Mouse (Mus musculus): ENCODE results near the gene Sox21. TPM values are rescaled to one million over a fixed set of nuclear protein-coding genes. Genes with fewer than 3 reads are reported as not detected.

Gene Sox21
- total RNA-seq, 2 experiments from 2014 or later = 7.6 to 9.7 TPM

- no peak overlapping the region for H3K27ac ChIP-seq
- no peak for DNase-seq (ENCODE audit: low spot score in 2 of 2)
Observed at GRCm38 (mm10) chr14:118212188-118212804, 24.5 kb downstream of the Sox21 start.

GRCm38 (mm10) chr14:118209642-118210041 lies 27.2 kb downstream of the Sox21 start:
- no peak overlapping the region for H3K4me3 ChIP-seq
- peak; percentile 80 for TF ChIP-seq CTCF (conservative IDR thresholded peaks at IDR 0.05)
- no peak overlapping the region for H3K27ac ChIP-seq
- DNase-seq (ENCODE audit: low spot score in 2 of 2) = peak in 1 of 2 experiments; percentile 36

More at GRCm38 (mm10) chr14:118212188-118212804, 24.5 kb downstream of the Sox21 start:
- no peak overlapping the region for H3K4me3 ChIP-seq
- TF ChIP-seq CTCF (conservative IDR thresholded peaks at IDR 0.05) = no peak

- DNase-seq (ENCODE audit: low spot score in 2 of 2) = no peak
- TF ChIP-seq CTCF (conservative IDR thresholded peaks at IDR 0.05) = peak; percentile 50
- H3K4me3 ChIP-seq = no peak overlapping the region
- H3K27ac ChIP-seq = no peak overlapping the region
Observed at GRCm38 (mm10) chr14:118207347-118207746, 29.5 kb downstream of the Sox21 start.

- no peak for DNase-seq (ENCODE audit: low spot score in 2 of 2)
- no peak overlapping the region for H3K27ac ChIP-seq
- H3K4me3 ChIP-seq = no peak overlapping the region
- peak; percentile 34 for TF ChIP-seq CTCF (conservative IDR thresholded peaks at IDR 0.05)
Observed at GRCm38 (mm10) chr14:118203031-118203430, 33.8 kb downstream of the Sox21 start.

GRCm38 (mm10) chr14:118202006-118202405 lies 34.8 kb downstream of the Sox21 start:
- H3K27ac ChIP-seq = no peak overlapping the region
- TF ChIP-seq CTCF (conservative IDR thresholded peaks at IDR 0.05) = no peak
- no peak overlapping the region for H3K4me3 ChIP-seq
- no peak for DNase-seq (ENCODE audit: low spot score in 2 of 2)

GRCm38 (mm10) chr14:118200731-118201130 lies 36.1 kb downstream of the Sox21 start:
- Histone ChIP-seq H3K27ac (no peak overlapping the region), H3K4me3 (no peak overlapping the region)
- DNase-seq (ENCODE audit: low spot score in 2 of 2) = no peak
- no peak for TF ChIP-seq CTCF (conservative IDR thresholded peaks at IDR 0.05)

- no peak overlapping the region for H3K27ac ChIP-seq
- no peak overlapping the region for H3K4me3 ChIP-seq
- no peak for DNase-seq (ENCODE audit: low spot score in 2 of 2)
- no peak for TF ChIP-seq CTCF (conservative IDR thresholded peaks at IDR 0.05)
Observed at GRCm38 (mm10) chr14:118197063-118197462, 39.8 kb downstream of the Sox21 start.

- TF ChIP-seq CTCF (conservative IDR thresholded peaks at IDR 0.05) = no peak
- no peak for DNase-seq (ENCODE audit: low spot score in 2 of 2)
- H3K27ac ChIP-seq = no peak overlapping the region
- H3K4me3 ChIP-seq = no peak overlapping the region
Observed at GRCm38 (mm10) chr14:118194219-118194914, 42.5 kb downstream of the Sox21 start.

- no peak for DNase-seq (ENCODE audit: low spot score in 2 of 2)
- no peak for TF ChIP-seq CTCF (conservative IDR thresholded peaks at IDR 0.05)
- no peak overlapping the region for H3K27ac ChIP-seq
Observed at GRCm38 (mm10) chr14:118193663-118194062, 43.2 kb downstream of the Sox21 start.

GRCm38 (mm10) chr14:118193001-118193628 lies 43.7 kb downstream of the Sox21 start:
- no peak for DNase-seq (ENCODE audit: low spot score in 2 of 2)
- H3K4me3 ChIP-seq = no peak overlapping the region
- peak; percentile 42 for TF ChIP-seq CTCF (conservative IDR thresholded peaks at IDR 0.05)
- H3K27ac ChIP-seq = no peak overlapping the region

More at GRCm38 (mm10) chr14:118193663-118194062, 43.2 kb downstream of the Sox21 start:
- H3K4me3 ChIP-seq = no peak overlapping the region

- no peak for DNase-seq (ENCODE audit: low spot score in 2 of 2)
- no peak overlapping the region for H3K4me3 ChIP-seq
- H3K27ac ChIP-seq = no peak overlapping the region
- TF ChIP-seq CTCF (conservative IDR thresholded peaks at IDR 0.05) = no peak
Observed at GRCm38 (mm10) chr14:118191442-118191841, 45.4 kb downstream of the Sox21 start.

Small RNA genes within 50 kb of the gene (microRNA-seq; reads per million reads assigned to microRNA genes)
- gene Mir6241 = 0 to 0.32 reads per million in 2 experiments

Other genes with a start within 250 kb of the Sox21 start
- under 1 TPM; 0.27 to 0.51 TPM for gene Dct, start 184.8 kb downstream of the Sox21 start, total RNA-seq (2021)
- 10 to 100 TPM in 1 of 2 experiments, 1 to 10 TPM in 1; 8.3 to 15.1 TPM for gene Tgds, start 104.3 kb downstream of the Sox21 start, total RNA-seq (2021)
- gene Gpr180, start 99.9 kb downstream of the Sox21 start, total RNA-seq (2021) = 10 to 100 TPM; 23.7 to 25.1 TPM
- gene Gm9376, start 29.9 kb upstream of the Sox21 start, total RNA-seq (2021) = not detected

Data from layer of hippocampus, adult 2 months (tissue).